Mouse (Mus musculus) naive thymus-derived CD4-positive, alpha-beta T cell, adult 2 months (primary cell): Measurements from ENCODE around the gene A530016L24Rik.

Source experiments
- DNase-seq: peaks from one replicate; pipeline ENCODE4 v3.0.0-alpha.2; 2011; ENCODE audit warnings: low read depth

The A530016L24Rik gene

DNA sequence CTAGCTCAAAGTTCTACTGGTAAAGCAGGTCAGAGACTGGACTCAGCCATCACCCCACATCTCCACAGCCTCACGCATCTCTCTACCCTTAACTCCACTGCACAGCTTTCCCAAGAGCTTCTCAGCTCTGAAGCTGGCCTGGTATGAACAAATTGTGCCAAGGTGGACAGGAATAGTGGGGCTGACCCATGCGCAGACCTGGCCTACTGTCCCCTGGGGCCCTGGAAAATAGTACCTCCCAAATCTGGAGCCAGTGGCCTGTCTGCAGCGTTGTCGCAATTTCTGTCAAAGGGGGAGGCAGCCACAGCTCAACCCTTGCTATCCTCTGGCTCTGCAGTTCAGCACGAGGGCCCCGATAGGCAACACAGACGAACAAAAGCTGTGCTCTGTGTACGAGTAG, at the start of gene A530016L24Rik:
Gene A530016L24Rik, plus strand, starts transcription at position 315 of the 400 bp plus-strand sequence.
- DNase-seq = no peak

DNA sequence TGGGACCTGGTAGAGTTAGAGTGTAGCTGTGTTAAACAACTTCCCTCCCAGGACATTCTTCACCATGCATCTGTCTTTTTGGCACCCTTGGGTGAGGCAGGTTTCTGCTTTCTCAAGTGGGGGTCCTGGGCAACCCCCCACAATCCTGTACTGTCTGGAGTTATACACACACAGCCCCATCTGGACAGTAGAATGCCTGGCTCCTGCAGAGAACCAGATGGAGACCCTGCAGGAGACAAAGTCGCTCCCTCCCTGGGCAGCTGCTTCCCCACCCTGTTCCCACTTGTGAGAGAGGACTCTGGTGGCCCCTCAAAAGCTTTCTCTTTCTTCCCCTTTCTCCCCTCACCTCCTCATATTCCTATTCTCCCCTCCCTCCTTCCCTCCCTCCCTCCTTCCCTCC, 49.3 kb upstream of the A530016L24Rik start:
- DNase-seq = no peak

DNA sequence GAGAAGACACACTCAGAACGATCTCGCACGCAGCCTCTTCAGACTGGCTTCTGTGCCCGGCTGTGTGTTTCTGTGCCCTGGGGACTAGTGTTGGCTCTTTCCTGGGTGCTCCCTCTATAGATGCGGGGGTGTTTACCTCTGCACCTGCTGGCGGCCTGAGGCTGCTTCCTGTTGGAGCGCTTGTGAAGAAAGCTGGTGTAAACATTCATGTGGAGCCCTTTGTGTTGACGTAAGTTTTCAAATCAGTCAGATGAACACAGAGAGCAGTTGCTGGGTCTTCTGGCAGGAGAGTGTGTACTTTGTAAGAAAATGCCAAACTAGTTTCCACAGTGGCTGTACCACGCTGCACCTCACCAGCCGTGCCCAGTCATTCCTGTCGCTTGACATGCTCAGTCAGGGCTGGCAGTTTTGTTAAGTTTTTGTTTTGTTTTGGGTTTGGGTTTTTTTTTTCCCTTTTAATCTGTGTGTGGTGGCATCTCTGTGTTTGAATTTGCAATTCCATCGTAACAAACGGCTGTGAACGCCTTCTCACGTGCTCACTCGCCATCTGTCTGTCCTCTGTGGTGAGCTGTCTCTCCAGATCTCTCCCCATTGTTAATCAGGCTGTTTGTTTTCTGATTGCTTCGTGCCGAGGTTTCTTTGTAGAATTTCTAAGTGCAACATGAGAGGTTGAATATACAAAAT, 40.0 kb upstream of the A530016L24Rik start:
- DNase-seq = peak; percentile 81

DNA sequence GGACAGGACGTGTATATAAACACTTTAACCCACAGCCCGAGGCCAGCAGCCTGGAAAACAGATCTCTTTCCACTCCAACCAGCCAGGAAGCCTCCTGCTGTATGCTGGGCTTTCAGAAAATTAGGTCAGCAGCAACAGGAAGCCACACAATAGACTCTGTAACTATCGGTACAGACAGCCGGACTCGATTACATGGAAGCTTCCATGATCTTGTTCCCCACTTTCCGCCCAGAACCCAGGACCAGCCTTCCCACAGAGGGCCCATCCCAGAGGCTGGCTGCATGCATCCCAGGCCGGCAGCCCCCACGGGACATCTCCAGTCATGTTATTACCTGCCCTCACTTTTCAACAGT, 39.4 kb upstream of the A530016L24Rik start:
- no peak for DNase-seq

DNA sequence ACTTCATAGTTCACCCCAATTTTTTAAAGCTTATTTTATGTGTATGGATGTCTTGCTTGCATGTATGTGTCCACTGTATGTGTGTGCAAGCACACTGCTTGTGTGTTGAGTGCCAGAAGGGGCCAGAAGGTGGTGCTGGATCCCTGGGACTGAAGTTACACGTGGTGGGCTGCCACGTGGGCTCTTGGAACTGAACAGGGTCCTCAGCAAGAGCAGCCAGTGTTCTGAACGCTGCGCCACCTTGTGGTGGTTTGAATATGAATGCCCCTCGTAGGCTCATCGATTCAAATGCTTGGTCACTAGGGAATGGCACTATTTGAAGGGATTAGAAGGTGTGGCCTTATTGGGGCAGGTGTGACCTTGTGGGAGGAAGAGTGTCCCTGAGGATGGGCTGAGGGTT, 38.4 kb upstream of the A530016L24Rik start:
- peak; percentile 71 for DNase-seq

DNA sequence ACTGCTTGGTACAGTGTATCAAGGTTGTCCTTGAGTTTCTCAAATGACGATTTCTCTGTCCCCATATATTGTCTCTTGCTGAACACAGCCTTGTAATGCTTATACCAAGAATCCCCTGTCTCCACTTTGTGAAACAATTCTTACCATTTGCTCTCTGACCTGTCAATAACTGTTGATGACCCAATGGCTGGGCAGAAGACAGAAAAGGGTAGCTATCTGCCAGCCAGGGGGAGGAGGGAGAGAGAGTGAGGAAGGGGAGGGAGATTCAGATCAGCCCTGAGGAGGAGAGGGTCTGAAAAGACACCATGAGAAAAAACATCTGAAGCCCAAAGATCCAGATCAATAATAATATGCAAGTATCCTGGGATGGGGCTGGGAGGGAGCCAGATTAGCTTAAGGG, 37.9 kb upstream of the A530016L24Rik start:
- no peak for DNase-seq

DNA sequence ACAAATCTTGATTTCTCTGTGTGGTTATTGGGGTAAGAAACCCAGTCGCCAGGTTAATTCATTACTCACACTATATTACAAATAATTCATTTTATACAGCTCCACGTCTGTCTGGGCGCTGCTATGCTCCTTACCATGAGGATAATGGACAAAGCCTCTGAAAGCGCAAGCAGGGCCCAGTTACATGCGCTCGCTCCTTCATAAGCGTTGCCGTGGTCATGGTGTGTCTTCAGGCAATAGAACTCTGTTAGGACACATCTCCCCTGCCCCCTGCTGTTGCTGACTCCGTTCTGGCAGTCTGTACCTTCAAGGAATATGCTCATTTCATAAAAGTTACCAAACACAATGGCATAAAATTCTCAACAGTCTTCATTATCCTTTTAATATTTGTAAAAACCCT, 37.4 kb upstream of the A530016L24Rik start:
- DNase-seq = no peak

DNA sequence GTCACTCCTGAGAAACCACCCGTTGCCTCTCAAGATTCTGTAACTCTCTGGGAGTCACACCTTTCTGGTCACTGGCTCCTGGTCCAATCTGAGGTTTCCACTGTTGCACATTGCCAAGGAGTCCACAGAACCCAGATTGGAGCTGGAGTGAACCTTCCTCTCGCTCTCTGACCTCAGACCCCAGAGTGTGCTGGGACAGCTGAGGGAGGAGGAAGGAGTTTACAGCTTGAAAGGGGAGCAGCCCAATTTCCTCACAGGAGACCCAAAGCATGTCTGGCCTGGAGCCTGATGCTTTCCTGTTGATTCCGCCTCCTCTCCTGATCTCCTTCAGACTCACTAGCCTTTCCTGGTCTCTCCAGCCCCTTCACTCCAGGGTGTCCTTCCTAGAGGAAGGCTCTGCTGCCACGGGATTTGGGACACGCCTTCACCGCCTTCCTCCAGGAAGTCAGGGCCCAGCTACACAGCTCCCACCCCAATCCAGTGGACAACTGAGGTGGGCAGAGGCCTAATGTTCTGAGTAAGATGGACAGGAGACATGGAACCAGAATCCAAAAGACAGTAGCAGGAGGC, 33.0 kb upstream of the A530016L24Rik start:
- DNase-seq = no peak

DNA sequence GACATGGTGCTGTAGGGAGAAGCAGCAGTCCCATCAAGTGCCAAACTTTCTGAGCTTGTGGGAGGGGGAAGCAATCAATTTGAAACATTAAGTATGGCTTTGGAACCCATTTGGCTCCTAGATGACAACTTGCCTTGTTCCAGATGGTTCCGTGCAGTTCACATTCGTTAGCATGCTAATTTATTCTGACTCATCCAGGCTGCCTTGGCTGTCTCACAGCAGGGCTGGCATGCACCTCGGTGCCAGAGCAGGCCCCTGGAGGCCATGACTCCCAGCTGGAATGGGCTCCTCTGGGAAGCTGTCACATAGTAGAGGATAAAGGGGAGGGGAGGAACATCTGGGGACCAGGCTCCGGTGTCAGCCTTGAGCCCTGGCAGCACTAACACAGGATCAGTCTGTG, 31.4 kb upstream of the A530016L24Rik start:
- no peak for DNase-seq

DNA sequence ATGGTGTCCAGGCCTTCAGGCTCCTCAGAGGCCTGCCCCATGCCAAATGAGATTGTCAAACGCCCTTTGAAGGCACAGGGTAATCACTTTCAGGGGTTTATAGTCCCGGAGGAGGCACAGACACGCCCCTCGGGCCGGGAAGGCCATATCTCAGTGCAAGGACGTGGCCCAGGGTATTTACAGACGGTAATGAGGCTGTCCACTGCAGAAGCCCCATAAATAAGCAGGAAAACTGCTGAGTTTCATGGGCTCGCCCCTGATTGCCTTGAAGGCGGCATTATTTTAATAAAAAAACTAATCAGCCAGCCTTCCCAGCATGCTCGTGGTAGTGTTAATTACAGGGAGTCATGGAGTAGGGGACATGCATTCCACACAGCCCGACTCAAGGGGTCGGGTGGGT, 26.8 kb upstream of the A530016L24Rik start:
- no peak for DNase-seq

DNA sequence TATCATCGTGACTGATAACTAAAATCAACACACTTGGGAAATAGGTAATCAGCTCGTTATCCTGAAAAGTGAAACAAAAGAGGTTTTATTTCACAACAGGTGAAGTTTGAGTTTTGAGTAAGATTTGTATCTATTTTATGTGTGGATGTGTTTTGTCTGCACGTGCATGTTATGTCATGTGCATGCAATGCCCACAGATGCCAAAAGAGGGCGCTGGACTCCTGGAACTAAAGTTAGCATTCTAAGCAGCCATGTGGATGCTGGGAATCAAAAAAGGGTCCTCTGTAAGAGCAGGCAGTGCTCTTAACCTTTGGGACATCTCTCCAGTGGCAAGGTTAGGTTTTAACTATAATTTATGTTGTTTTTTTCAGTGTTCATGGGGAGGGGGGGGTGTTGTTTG, 26.0 kb upstream of the A530016L24Rik start:
- no peak for DNase-seq

DNA sequence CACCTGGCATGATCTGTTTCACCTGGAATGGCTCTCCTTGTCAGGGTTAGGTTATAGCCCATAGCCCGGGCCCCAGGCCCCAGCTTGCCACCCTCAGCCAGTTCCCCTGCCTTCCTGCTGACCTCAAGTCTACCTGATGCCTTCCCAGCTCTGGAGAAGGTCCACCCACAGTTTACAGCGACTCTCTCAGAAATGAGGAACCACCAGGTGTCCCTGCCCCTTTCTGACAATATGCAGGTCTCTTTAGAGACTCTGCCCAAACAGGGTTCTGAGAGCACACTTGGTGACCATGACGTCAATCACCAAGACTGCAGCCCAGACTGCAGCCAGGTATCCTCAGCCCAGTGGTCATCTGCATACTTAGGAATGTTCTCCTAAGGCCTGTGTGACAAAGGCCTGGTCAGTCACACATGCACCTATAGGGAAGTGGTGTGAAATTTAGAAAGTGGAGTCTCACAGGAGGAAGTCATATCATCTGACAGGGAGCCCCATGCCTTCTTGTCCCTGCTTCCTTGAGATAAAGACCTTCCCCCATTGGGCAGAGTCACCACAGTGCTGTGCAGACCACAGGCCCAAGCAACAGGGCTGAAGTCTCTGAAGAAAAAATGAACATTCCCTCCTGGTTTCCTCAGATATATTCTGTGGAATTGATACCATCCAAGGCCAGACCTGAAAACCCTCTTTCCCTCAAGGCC, 25.4 kb upstream of the A530016L24Rik start:
- DNase-seq = no peak

DNA sequence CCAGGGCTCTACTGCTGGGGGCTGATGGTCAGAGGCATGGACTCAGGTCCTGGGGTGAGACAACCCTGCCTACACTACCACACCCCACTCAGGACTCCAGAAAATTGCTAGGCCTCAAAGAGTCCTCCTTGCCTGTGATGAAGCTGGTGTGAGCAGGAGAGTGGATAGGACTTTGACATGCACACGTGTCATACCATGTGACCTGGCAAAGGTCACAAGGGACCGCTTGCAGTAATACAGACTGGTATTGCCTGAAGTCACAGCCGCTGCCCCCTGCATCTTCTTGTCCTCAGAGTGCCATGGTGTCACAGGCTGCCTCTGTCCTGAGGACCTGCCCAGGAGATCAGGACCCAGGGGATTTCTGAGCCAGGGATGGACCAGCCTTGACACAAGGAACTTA, 24.7 kb upstream of the A530016L24Rik start:
- no peak for DNase-seq

DNA sequence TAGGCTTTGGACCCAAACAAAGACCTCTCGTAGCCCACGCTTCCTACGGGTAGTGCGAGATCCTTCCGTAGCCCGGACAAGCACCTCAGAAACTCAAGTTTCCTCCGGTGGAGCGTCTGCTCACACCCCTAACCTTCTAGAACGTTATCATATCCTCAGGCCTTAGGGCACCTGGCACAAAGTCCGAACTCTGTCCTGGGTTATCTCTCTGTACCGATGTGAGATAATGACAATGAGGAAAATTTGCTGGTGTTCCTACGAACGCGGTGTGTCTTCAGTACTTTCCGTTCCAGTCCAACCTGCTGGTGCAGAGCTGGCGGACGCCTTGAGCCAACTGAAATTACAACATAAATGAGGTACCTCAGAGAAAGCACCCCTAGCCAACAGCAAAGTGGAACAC, 23.3 kb upstream of the A530016L24Rik start:
- DNase-seq = no peak

DNA sequence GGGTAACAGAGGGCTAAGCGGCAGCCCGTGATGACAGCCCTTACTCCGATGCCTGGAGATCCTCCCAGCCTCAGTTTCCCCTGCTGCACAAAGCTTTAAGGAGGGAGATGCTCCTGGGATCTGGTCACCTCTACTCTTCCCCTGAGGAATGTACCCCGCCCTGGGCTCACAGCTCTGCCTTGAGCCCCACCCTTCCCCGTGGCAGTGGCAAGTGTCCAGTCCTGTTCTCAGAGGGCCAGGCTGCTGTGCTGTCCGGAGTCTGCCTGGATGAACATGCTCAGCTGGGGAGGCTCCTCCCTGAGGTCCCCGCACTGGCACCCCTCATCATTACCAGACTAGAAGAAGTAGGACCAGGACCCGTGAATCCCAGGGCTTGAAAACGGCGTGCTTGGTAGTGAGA, 21.9 kb upstream of the A530016L24Rik start:
- DNase-seq = no peak

DNA sequence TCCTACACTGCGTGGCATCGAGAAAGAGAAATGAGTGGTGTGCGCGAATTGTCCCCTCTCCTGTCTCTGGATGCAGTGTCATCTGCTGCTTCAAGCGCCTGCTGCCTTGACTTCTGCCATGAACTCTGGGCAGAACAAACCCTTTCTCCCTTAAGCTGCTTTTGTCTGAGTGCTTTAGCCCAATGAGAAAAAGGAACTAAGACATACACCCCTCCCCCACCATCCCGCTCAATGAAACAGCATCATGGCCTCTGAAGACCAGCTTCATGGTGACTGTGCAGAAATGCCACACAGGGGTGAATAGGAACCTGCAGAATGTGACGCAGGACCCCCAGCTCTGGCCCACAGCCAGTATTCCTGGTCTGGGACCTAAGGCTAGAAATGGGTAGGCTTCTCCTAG, 19.9 kb upstream of the A530016L24Rik start:
- no peak for DNase-seq

DNA sequence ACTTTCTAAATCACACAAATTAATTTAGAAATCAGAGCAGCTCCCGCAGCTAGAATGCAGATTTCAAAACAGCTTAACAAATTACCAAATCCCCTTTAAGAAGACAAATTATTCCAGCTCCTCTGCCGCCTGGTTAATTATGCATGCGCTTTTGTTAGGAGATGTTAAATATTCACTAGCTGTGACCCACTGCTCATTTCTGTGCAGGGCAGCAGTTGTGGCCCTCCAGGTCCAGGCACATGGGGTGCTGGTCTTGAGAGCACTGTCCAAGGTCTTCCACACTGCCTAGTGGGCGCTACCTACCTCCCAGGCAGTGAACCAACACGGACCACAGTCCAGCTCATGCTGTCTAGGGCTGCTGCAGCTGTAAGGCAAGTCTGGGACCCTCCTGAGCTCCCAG, 19.0 kb upstream of the A530016L24Rik start:
- DNase-seq = no peak

DNA sequence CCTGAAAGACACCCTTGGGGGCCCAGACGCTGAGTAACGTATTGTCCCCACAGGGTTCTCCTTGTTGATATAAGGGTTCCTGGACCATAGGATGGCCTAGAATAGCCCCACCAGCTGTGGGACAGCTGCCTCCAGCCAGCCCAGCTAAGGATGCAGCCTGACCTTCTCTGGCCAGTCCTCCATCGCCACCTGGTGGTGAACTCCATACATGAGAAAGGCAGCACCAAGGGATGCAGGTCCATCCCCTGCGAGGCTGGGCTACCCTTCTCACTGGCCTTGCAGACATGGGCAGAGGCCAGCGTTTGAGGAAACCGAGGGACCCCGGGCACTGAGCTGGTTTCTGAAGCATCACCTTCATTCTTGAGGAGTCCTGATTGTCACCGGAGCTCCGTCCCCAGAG, 15.5 kb upstream of the A530016L24Rik start:
- peak; percentile 70 for DNase-seq

DNA sequence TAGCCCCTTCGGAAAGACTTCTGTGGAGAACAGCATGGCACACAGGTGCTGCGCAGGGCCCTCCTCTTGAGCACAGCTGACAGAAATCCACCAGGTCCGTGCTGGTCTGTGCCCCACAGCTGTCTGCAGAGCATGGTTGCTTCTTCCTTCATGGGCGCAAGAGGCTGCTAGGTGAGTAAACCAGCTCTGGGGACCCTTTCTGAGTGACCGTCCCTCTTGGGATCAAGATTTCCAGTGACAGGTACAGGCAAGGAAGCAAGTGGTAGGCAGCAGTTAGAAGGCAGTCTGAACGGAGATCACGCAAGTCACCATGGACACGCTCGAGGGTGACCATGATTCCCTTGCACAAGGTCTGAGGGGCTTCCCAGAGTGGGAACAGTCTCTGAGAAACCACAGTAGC, 287 bp downstream of the A530016L24Rik start:
- DNase-seq = no peak

DNA sequence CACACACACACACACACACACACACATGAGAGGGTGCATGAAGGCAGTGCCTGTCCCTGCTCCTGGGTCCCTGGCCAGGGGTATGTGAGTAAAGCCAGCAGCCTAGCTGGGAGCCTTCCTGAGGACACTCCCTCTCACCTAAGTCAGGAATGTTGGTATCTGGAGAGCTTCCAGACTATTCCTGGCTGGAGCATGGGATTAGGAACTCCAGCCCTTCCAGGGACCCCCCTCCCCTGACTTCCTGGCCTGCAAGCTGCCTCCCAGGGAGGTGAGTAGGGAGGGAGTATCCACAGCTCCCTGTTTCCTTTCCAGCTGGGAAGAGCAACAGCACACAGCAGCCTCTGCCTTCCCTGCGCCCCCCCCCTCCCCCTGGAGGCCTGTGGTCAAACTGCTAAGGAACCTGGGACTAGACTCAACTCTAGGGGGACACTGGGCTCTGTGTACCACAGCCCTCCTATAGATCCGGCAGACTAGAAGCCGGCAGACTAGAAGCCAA, 1.2 kb downstream of the A530016L24Rik start:
- no peak for DNase-seq

DNA sequence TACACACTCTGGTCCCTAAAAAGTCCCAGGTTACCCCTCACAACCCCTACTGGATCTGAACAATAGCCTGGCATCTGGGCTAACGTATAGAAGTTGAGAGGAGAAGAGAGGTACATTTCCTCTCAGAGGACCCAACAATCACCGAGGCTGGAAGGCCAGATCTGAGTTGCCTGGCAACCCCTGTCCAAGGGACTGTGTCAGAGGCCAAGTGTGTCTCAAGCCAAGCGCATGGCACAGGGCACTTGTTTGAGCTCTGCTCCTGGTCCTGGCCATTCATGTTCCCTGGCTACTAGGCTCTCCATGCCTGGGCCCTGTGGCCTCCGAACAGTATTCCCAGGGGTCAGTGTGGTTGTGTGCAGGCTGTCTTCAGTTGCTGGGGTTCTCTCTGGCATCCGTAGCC, 6.9 kb downstream of the A530016L24Rik start:
- DNase-seq = no peak

DNA sequence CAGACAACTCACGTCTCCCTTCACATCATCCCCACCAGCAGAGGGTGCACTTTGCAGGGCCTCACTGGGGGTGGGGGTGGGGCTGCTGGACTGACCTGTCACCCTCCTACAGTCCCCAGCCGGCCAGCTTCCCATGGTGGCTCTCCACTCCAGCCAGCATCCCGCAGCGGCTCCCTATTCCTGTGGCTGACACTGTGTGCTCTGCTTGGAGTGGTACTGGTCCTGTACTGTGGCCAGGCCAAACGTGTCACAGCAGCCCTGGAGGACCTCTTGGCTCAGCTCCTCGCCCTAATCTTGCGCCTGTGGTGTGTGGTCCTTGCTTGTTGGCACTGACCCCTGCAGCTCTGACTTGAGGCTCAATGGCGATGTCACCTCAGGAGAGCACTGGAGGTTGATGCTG, 8.5 kb downstream of the A530016L24Rik start:
- DNase-seq = no peak

DNA sequence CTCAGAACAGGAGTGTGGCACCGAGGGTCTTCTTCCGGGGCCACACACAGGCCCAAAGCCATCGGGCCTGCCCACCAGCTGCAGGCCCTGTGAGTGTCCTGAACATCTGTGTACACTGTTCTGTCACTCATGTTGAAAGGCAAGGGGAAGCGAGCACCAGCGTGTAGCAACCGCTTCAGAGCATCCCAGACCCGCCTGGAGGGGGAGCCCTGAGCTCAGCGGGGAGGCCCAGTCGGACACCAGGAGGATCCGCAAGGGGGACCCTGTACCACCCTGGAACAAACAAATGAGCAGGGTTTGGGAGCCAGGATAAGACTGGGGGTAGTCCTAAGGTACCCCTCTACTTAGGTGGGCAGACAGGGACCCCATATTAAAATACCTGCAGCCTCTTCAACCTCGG, 9.4 kb downstream of the A530016L24Rik start:
- no peak for DNase-seq
